Mouse (Mus musculus) E14TG2a.4 (cell line): ENCODE results near the gene Serpinf2.

Experiments used
- CTCF ChIP-seq: conservative IDR thresholded peaks from 2 replicates; pipeline ENCODE4 v1.5.1; 2014; ENCODE audit warnings: low read length
- POU5F1 ChIP-seq: IDR thresholded peaks from 2 replicates; pipeline ENCODE4 v1.6.1; 2014; ENCODE audit warnings: low read length, borderline replicate concordance

GRCm38 (mm10) chr11:75455041-75455736 lies 15.8 kb upstream of the Serpinf2 start:
- TF ChIP-seq CTCF (no peak), POU5F1 (no peak)
